Mouse (Mus musculus) layer of hippocampus, postnatal 14 days (tissue): ENCODE results near the gene Arnt. TPM values are rescaled to one million over a fixed set of nuclear protein-coding genes. Genes with fewer than 3 reads are reported as not detected.
A peak's percentile ranks its signal among the peaks of the same experiment; 100 is the strongest.
"Not testable (repeated sequence)": the region's sequence is repeated elsewhere in the genome, so short reads cannot be mapped to it uniquely, and the experiment has no call there.

ENCODE experiments used
- DNase-seq, 2 experiments: peaks; one replicate each; pipeline ENCODE4 v3.0.0; 2021 to 2022; ENCODE audit warnings: low spot score in 2 of 2, mixed read lengths in 1 of 2
- total RNA-seq, 2 experiments: library from RNA; stranded (reverse); gene quantifications; 2 replicates each; pipeline ENCODE4 v1.2.3; 2021

The Arnt gene
- total RNA-seq, 2 experiments from 2014 or later = 35.7 to 36.9 TPM

DNA sequence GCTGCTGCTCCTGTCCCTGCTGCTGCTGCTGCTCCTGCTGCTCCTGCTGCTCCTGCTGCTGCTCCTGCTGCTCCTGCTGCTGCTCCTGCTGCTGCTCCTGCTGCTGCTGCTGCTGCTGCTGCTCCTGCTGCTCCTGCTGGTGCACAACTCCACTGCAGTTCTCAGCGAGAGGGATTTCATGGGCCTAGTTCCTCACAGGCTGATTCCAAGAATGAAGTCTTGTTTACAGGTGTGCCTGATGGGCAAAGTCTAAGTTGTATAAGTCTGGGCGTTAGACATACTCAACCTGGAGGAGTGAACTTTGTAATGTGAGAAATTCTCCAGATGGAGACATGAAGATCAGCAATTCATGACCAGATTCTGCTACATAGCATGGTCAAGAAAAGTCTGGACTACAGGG is 90.5 kb downstream of the Arnt start:
- no peak for DNase-seq

DNA sequence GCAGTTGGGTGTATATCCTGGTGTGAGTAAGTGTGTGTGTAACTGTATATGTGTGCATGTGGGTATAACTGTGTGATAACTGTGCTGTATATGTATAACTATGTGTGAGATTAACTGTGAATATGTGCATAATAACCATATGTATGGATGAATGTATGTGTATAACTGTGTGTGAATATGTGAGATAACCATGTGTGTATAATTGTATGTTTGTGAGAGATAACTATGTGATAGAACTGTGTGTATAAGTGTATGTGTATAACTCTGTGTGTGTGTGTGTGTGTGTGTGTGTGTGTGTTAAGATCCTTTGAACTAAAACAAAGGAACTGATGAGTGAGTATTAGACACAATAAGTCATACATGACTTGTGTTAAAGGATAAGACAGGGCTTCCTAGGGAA is 91.9 kb downstream of the Arnt start:
- no peak for DNase-seq

DNA sequence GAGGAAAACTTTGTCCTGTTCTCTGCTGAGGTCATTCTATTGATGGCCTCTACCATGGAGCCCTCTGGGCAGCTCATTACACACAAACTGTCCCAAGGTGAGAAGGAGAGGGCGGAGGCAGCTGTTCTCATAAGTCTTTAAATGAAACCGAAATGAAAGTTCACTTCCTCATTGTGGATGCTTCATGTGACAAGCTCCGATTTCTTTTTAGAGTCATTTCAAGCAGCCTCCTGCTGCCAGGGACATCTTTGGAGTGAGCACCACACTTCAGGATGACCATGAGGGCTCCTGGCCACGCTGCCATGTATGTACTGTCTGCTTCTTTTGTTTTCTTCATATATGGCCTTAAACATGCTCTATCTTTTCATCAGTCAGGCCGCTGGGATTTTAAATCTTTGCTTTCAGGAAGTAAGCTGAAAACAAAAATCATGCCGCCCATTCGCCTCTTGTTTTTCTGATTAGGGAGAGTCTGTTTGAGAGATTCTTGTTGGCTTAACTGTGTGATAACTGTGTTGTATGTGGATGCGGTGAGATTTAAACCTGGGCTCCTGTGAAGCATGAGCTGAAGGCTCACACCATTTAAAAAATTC is 92.5 kb downstream of the Arnt start, which contains the start of gene Ctss:
Ctss (plus strand) TSS at position 165 of the 590 bp plus-strand sequence.
- DNase-seq = no peak

DNA sequence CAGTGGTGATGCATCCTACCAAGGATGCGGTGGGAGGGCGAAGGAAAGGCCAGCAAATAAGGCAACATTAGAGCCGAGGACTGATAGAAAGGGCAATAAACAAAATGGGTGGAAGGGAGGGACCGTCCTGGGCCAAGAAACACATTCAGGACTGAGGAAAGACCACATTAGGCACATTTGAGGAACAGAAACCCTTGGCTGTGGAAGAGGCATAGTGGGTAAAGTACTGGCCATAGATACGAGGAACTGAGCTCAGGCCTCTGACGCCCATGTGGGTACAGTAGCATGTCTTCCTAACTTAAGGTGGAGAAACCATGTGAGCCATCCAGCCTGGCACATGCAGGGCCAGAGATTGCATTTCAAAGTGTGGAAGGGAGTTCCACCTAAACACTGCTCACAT is 95.6 kb downstream of the Arnt start:
- peak in 1 of 2 experiments; percentile 6 for DNase-seq

DNA sequence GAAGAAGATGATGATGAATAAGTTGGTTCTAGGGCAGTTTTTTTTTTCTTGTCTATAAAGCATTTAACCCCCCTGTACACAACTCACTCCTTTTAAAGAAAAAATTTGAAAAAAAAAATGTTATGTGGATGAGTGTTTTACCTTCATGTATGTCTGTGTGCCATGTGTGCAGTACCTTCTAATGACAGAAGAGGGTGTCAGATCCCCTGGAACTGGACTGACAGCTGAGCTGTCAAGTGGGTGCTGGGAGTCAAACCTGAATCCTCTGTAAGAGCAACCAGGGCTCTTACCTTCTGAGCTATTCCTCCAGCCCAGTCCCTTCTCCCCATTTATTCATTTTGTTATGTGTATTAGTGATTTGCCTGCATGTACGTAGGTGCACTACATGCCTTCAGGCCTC is 96.8 kb downstream of the Arnt start:
- no peak for DNase-seq

DNA sequence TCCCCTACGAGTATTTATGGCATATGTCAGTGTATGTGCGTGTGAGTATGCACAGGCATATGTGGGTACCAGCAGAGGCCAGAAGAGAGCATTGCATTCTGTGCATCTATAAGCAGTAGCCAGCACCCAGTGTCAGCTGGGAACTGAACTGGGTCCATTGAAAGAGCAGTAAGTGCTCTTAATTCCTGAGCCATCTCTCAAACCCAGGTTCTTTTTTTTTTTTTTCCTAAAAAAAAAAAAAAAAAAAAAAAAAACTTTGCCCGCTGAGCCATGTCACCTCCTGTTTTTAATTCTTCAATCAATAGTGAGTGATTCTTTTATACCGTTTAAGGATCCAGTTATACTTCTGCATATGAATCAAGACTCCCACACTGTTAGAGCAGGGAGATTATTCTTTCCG is 99.2 kb downstream of the Arnt start:
- no peak for DNase-seq

DNA sequence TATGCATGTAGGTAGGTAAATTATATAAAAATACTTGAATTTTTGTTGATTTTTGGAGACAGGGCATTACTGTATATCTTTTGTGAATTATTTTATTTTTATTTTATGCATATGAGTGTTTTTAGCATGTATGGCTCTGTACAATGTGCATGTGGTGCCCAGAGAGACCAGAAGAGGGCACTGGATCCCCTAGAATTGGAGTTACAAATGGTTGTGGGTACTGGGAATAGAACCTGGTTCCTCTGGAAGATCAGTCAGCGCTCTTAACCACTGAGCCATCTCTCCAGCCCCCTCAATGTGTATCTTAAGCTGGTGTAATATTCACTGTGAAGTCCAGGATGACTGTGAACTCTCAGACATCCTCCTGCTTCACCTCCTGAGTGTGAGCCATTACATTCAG is 100.7 kb downstream of the Arnt start:
- no peak for DNase-seq

DNA sequence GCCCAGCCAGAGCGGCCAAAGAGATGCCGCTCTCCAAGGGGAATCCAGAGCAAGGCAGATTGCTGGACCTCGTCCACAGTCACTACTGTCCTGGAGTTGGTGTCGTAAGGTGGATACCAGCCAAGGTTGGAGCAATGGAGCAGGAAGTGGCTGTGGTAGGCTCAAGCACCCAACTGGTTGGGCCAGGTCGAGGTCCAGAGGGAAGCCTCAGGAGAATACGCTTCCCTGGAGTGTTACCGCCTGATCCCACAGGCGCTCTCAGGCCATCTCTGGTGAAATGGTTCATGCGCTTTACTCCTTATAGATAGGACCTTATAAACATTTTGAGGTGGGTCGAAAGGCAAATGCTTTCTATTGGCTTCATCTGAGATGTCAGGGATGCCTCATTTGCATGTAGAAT is 104.7 kb downstream of the Arnt start:
- DNase-seq = no peak

DNA sequence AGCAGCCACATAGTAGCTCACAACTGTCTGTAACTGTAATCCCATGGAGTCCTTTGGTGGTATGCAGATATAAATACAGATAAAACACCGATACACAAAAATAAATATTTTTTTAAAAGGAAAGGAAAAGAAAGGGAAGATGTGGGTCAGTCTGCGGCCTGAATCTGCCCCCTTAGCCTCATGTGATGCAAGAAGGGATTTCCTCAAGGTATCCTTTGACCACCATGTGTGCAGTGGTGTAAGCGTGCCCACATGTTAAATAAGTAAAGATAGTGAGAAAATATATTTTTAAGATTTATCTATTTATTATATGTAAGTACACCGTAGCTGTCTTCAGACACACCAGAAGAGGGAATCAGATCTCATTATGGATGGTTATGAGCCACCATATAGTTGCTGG is 105.6 kb downstream of the Arnt start:
- DNase-seq = no peak

DNA sequence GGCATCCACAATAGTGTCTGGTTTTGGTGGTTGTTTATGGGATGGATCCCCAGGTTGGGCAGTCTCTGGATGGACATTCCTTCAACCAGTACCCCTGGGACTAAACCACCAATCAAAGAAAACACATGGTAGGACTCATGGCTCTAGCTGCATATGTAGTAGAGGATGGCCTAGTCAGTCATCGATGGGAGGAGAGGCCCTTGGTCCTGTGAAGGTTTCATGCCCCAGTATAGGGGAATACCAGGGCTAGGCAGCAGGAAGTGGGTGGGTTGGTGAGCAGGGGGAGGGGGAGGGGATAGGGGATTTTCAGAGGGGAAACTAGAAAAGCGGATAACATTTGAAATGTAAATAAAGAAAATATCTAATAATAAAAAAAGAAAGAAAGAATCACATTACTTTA is 107.0 kb downstream of the Arnt start:
- not testable (repeated sequence) for DNase-seq

DNA sequence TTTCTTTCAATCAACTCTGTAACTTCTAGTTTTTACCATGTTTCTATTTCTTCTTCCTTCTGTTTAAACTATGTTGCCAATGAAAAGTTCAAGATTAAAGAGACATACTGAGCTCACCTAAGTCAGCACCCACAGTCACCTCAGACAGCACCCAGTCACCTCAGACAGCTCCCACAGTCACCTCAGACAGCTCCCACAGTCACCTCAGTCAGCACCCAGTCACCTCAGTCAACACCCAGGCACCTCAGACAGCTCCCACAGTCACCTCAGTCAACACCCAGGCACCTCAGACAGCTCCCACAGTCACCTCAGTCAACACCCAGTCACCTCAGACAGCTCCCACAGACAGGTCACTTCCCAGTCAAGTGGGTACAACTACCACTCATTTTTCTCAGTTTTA is 108.0 kb downstream of the Arnt start:
- no peak for DNase-seq

DNA sequence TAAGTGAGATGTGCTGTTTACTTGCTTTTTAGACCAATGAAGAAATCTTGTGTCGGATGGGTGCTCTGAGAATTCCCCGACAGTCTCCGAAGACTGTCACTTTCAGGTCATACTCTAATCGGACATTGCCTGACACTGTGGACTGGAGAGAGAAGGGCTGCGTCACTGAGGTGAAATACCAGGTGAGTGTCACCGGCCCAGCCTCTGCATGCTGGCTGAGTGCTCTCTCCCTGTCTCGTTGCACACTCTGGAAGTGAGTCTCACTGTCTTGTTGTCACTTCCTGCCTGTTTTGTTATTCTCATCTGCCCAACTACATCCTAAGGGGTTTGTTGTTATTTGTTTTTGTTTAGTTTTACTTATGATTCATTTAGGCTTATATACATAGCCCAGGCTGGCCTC is 108.8 kb downstream of the Arnt start:
- no peak for DNase-seq

Other genes with a start within 250 kb of the Arnt start
- gene Gabpb2, start 216.5 kb upstream of the Arnt start, total RNA-seq = 10 to 100 TPM; 10.5 to 11.8 TPM
- gene Cdc42se1, start 205.7 kb upstream of the Arnt start, total RNA-seq = 10 to 100 TPM; 85.9 to 87.3 TPM
- 100 to 1,000 TPM; 496 to 516 TPM for gene Mllt11, start 202.2 kb upstream of the Arnt start, total RNA-seq
- not detected for gene Gm128, start 192.8 kb upstream of the Arnt start, total RNA-seq
- under 1 TPM in 1 of 2 experiments, not detected in 1; 0.46 TPM for gene Bnipl, start 183.2 kb upstream of the Arnt start, total RNA-seq
- 10 to 100 TPM; 26.2 to 28.5 TPM for gene Mindy1, start 153.0 kb upstream of the Arnt start, total RNA-seq
- 10 to 100 TPM; 26.8 to 26.9 TPM for gene Prune1, start 152.3 kb upstream of the Arnt start, total RNA-seq
- gene Anxa9, start 127.2 kb upstream of the Arnt start, total RNA-seq = under 1 TPM; 0.51 to 0.95 TPM
- 10 to 100 TPM; 60.8 to 62.0 TPM for gene Cers2, start 119.6 kb upstream of the Arnt start, total RNA-seq
- gene Setdb1, start 77.2 kb upstream of the Arnt start, total RNA-seq = 10 to 100 TPM; 40.7 to 40.8 TPM
- not detected for gene 4930558C23Rik, start 31.5 kb upstream of the Arnt start, total RNA-seq
- 1 to 10 TPM; 7.1 to 8.0 TPM for gene Ctsk, start 64.9 kb downstream of the Arnt start, total RNA-seq
- 10 to 100 TPM; 32.3 to 35.9 TPM for gene Ctss, start 92.4 kb downstream of the Arnt start, total RNA-seq
- gene Hormad1, start 125.3 kb downstream of the Arnt start, total RNA-seq = not detected
- gene Golph3l, start 154.5 kb downstream of the Arnt start, total RNA-seq = 10 to 100 TPM; 20.6 to 22.2 TPM
- gene Ensa, start 190.6 kb downstream of the Arnt start, total RNA-seq = 100 to 1,000 TPM; 288 to 297 TPM
- 10 to 100 TPM; 64.6 to 65.1 TPM for gene Mcl1, start 224.4 kb downstream of the Arnt start, total RNA-seq